Mouse (Mus musculus): ENCODE data around the gene Dusp12.

Gene Dusp12

GRCm38 (mm10) chr1:170896651-170897281 lies 11.4 kb upstream of the Dusp12 start:
- no peak for DNase-seq

- peak; percentile 77 for DNase-seq
Measured at GRCm38 (mm10) chr1:170894603-170895602, 9.6 kb upstream of the Dusp12 start.

GRCm38 (mm10) chr1:170892279-170892678 lies 6.9 kb upstream of the Dusp12 start:
- no peak for DNase-seq

- no peak for DNase-seq
Measured at GRCm38 (mm10) chr1:170891646-170892045, 6.3 kb upstream of the Dusp12 start.

GRCm38 (mm10) chr1:170889310-170889709 lies 4.0 kb upstream of the Dusp12 start:
- DNase-seq, result peak; percentile 10

- no peak for DNase-seq
Measured at GRCm38 (mm10) chr1:170886044-170886458, 711 bp upstream of the Dusp12 start.

- DNase-seq, result peak; percentile 4
Measured at GRCm38 (mm10) chr1:170884390-170884789, 950 bp downstream of the Dusp12 start.

GRCm38 (mm10) chr1:170882915-170883485 lies 2.3 kb downstream of the Dusp12 start:
- no peak for DNase-seq

- no peak for DNase-seq
Measured at GRCm38 (mm10) chr1:170876906-170877305, 8.4 kb downstream of the Dusp12 start.

- DNase-seq, result no peak
Measured at GRCm38 (mm10) chr1:170875676-170876075, 9.7 kb downstream of the Dusp12 start.

GRCm38 (mm10) chr1:170871961-170872360 lies 13.4 kb downstream of the Dusp12 start:
- no peak for DNase-seq

GRCm38 (mm10) chr1:170871402-170871801 lies 13.9 kb downstream of the Dusp12 start:
- DNase-seq, result no peak

GRCm38 (mm10) chr1:170868905-170869283 lies 16.4 kb downstream of the Dusp12 start:
- no peak for DNase-seq

- DNase-seq, result peak; percentile 90
Measured at GRCm38 (mm10) chr1:170868107-170868904, 17.0 kb downstream of the Dusp12 start.

GRCm38 (mm10) chr1:170867691-170868105 lies 17.6 kb downstream of the Dusp12 start, which contains the start of gene Atf6:
TSS of gene Atf6 (minus strand) at chr1:170867771.
- peak; percentile 94 for DNase-seq

GRCm38 (mm10) chr1:170866992-170867690 lies 18.2 kb downstream of the Dusp12 start:
- DNase-seq, result peak; percentile 34

- no peak for DNase-seq
Measured at GRCm38 (mm10) chr1:170865406-170865805, 19.9 kb downstream of the Dusp12 start.

GRCm38 (mm10) chr1:170864754-170865153 lies 20.6 kb downstream of the Dusp12 start:
- no peak for DNase-seq

- no peak for DNase-seq
Measured at GRCm38 (mm10) chr1:170864234-170864633, 21.1 kb downstream of the Dusp12 start.

GRCm38 (mm10) chr1:170863033-170863432 lies 22.3 kb downstream of the Dusp12 start:
- no peak for DNase-seq

GRCm38 (mm10) chr1:170862435-170862717 lies 23.0 kb downstream of the Dusp12 start:
- no peak for DNase-seq
